Mouse (Mus musculus): ENCODE measurements around the gene Wnt5b.

- TF ChIP-seq CTCF (IDR thresholded peaks at IDR 0.05; ENCODE audit: borderline replicate concordance, insufficient read depth, low read length) (no peak), POLR2A (IDR thresholded peaks at IDR 0.05; ENCODE audit: low read depth, low read length) (no peak)
Observed at GRCm38 (mm10) chr6:119460391-119460790, 83.8 kb downstream of the Wnt5b start.

Measured in embryonic fibroblast, embryonic 13.5 days (primary cell).